Mouse (Mus musculus) thymus, postnatal 14 days (tissue): ENCODE results near the gene Lin9.
"Not testable (repeated sequence)": the region's sequence is repeated elsewhere in the genome, so short reads cannot be mapped to it uniquely, and the experiment has no call there.

Source experiments
- DNase-seq: peaks from one replicate; pipeline ENCODE4 v3.0.0; 2021

Lin9 gene

DNA sequence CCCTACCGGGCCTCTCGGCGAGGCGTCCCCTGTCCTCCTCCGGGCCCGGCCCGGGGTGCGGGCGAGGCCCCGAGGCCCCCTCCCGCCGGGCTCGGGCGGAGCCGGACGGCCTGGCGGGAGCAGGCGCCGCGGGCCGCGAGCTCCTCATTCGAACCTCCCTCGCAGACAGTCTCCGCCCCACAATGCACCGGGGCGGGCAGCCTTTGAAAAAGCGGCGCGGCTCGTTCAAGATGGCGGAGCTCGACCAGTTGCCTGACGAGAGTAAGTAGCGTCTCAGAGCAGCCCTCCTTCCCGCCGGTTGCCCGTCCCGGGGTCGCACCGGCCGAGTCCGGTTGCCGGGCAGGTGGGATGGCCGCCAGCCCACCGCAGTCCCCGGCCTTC lies at the start of gene Lin9:
TSS of gene Lin9 (plus strand) at position 14 of the 381 bp plus-strand sequence.
- peak; percentile 95 for DNase-seq

DNA sequence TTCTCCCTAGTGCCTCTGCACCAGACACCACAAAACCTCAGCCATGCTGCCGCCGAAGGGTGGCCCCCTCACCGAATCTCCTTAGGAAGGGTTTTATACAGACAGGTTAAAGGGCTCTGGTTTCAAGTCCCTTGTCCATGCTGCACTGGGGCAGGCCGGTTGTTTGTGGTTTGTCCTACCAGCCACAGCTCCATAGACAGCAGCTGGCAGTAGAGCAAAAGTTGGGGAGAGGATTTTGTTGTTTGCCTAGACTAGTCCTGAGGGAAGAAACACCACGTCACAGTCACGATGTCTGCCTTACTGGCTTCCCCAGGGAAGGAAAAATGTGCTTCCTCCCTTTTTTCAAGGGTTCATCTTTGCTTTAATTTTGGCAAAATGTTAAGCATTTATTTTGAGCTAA lies 40.4 kb upstream of the Lin9 start:
- DNase-seq, result no peak

DNA sequence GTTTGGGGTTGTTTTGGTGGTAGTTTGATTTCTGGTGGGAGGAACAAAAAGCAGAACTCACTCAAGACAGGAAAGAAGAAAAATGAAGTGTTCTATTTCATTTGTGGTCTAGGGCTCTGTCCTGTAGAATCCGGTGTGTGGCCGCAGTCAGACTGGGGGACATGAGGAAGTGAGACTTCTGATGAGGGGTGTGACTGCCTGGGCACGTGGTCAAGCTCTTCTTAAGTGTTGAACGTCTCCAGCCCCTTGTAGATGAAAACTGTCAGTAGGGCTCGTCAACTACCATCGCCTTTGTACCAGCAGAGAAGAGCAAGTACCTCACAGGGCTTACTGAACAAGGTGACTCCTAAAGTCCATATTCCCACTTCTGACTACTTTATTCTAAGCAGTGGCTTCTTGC lies 39.1 kb upstream of the Lin9 start:
- no peak for DNase-seq

DNA sequence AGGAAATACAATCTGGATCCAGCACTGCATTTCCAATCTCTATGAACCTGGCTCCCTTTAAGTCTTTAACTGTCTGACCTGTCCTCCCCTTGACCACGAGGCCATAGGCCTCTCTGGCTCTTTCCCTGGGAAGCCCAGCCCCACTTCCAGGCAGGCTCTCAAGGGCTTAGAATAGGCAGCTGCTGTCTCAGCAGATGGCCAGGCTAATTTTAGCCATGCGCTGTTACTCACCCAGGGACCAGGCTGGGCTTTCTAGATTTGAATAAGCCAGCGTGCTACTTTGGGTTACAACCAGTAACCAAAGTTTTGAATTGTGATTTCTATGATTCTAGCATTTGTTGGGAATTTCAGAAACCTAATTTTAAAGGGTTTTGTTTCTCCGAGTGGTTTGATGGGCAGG lies 36.4 kb upstream of the Lin9 start:
- DNase-seq, result no peak

DNA sequence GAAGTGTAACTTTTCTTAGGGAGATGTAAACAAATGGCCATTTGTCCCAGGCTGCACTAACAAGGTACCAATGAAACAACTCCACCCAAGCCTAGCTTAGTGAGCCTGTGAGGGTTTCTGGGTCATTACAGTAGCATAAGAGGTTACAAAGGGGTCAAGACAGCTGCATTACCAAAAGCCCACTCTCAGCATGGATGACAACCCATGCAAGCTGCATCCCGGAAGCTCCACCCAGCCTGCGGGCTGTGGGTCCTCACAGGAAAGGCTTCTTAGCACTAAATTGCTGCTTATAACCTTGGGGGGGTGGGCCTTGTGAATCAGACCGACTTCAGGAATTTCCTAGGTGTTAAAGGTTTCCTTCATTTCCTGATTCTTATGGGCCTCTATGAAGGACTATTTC lies 34.8 kb upstream of the Lin9 start:
- peak; percentile 28 for DNase-seq

DNA sequence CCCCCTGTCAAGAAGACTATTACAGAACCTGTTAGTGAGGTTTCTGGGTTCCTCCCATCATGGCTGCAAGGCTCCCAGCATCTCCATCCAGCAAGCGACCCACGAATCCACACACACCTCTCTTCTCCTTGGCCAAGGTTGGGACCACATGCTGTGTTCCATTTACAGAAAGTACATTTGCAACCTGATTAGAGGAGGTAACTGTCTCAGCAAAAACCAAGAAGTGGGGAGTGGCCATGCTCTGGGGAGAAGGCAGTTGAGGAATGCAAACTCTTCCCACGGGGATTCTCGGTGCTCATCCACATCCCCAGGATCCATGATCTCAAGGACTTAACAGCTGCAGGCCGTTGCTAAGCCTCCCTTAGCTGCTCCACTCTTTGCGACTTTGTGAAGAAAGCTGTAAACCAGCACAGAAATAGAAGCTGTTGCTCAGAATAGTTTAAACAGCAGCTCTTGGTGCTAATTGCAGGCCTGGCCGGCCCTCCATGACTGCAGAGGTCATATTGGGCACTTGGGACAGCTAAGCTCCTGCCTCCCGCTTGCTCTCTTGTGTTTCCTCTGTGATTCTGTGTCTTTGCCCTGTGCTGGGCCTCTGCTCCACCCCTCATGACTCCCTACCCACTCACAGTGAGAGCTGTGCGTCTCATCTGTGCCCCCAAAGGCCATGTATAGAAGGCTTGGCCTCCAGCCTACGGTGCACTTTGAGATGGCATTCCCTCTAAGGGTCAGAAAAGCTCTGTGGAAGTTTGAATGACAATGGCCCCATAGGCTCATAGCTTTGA lies 34.0 kb upstream of the Lin9 start:
- no peak for DNase-seq

DNA sequence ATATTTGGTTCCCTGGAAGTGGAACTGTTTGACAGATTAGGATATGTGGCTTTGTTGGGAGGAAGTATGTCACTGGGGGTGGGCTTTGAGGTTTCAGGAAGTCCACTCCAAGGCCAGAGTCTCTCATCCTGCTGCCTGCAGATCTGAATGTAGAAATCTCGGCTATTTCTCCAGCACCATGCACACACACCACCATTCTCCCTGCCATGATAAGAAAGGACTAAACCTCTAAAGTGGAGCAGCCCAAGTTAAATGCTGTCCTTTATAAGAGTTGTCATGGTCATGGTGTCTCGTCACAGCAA lies 33.4 kb upstream of the Lin9 start:
- DNase-seq, result no peak

DNA sequence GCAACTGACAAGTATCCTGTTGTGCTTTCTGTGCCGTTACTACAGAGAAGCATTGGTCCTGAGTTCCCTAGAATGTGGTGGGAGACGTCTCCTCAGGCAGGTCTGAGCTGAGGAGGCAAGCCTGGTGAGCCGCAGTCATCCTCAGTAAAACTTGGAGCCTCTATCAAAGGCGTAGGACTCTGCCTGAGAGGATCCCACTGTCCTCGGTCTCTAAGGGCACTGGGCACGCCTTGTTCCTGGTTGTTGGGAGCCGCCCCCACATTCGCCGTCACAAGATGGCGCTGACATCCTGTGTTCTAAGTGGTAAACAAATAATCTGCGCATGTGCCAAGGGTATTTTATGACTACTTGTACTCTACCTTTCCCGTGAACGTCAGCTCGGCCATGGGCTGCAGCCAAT lies 29.1 kb upstream of the Lin9 start:
- not testable (repeated sequence) for DNase-seq

DNA sequence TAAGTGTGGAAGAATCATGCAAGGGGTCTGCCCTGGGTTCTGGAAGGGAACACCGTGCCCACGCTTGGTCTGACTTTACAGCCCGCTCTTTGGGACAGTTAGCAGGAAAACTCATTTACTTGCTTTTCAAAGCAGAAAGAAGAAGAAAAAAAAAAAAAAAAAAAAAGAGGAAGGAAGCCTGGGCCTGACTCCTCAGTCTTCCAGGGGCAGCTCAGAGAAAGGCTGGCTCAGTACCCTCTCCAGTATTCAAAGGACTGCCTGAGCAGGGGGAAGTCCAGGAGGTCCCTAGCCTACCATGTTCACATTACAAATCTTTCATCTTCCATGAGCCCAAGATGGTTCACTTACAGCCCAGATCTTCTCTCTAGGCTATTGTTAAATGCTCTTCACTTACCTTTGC lies 24.2 kb upstream of the Lin9 start:
- DNase-seq, result no peak

DNA sequence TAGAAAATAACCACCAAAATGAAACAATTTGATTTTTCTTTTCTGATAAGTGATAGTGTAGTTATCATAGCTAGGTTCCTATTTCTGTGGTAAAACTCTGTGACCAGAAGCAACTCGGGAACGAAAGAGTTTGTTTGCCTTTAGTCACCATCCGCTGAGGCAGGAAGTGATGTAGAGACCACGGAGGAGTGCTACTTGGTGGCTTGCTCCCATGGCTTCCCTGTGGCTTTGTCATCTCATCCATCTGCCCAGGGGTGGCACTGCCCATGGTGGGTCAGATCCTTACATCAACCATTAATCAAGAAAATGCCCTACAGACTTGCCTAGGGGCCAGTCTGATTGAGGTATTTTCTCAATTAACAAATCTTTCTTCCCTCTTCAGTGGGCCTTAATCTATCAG lies 18.6 kb upstream of the Lin9 start:
- no peak for DNase-seq

DNA sequence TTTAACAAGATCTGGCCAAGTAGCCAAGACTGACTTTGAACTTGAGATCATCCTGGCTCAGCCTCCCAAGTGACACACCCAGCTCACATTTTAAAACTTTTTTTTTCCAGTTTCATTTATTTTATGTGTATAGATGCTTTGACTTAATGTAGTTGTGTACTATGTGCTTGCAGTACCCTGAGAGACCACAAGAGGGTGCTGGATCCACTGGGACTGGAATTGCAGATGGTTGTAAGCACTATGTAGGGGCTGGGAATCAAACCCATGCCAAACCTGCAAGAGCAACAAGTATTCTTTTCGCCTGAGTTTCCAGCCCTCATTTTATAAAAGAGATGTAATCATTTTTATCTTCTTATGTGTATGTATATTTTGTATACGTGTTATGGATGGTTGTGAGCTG lies 17.0 kb upstream of the Lin9 start:
- peak; percentile 35 for DNase-seq

DNA sequence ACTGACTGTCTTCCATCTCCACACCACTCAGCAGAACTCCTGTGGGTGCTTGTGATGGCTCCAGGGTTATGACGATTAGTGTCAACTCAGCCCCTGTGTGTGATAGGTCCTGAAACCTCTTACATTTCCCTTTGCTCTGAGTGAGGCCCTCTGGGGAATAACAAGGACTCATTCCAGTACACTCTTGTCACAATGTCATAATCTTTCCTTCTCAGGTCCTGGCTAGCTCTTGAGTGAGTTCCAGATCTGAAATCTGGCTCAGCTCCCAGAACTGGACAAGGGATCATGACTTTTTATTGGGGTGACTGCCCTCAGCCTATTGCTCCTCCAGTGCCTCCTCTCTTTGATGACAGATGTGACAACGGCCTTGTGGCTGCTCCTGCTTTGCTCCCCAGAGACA lies 14.8 kb upstream of the Lin9 start:
- DNase-seq, result no peak

DNA sequence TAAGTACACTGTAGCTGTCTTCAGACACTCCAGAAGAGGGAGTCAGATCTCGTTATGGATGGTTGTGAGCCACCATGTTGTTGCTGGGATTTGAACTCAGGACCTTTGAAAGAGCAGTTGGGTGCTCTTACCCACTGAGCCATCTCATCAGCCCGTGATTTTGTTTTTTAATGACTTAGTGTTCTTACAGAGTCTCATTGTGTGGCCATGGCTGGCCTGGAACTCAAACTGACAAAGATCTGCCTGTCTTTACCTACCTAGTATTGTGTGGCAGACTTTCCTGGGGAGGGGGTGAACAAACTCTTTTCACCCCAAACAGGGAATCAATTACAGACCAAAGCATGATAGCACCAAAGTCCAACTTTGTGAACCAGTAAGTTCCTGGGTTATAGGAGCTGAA lies 3.2 kb upstream of the Lin9 start:
- not testable (repeated sequence) for DNase-seq

DNA sequence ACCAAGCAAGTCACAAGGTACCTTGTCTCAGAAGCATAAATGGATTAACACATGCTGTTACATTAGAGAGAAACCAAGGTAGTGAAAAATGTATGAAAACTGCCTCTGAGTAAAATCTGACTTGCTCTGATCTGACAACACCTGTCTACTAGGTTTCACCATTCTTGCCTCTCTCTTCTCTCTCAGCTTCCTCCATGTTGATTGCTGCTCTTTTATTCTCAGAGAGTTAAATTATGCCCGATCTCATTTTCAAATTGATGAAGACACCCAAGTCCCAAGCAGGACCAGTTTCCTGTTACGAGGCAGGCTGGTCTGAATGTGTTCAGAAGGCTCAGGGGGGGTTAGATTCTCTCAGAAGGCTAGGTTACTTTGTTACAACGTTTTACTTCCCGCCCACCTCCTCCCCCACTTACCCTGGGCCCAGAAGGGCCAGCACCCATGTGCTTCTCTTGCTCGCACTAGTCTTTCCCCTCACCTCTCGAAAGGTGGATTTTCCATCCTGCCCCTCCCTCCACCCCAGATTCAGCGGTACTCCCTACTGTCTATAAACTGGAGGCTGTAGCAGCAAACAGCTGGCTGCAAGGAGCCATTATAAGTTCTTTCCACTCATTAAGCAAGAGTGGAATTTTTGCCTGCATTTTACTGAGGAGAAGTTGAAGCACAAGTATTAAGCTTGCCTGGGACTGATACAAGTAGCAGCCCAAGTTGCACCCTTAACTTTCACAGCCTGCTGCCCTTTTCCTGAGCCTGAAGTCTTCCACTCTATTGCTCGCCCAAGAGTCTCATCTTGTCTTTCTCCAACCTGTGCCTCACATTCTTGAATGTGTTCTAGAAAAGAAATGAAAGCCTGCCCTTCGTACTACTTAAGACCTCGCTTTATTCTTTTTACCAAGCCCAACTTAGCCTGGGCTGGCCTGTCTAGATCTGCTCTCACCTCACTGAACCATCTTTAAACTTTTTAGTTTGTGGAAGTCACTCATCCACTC lies 1.2 kb upstream of the Lin9 start:
- DNase-seq, result peak; percentile 22

DNA sequence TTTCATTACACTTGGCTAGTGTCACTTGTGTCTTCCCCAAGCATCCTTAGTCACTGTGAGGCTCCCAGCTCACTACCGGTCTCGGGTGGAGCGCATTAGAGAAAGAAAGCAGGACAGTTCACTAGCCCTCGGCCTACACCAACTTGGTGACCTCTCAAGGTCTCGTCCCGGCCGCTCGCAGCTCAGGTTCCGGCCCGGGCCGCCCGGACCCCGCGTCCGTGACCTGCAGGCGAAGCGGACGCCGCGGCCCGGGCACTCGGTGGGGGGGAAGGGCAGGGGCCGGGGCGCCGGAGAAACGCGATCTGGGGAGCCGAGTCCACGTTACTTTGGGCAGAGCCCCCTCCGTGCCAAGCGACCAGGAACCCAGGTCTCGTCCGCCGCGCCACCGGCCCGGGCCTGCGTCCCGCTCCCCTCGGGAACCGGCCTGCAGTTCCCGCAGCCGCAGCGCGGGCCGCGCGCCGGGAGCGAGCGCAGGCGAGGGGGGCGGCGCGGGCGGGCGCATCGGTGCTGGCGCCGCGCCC lies 285 bp upstream of the Lin9 start:
- DNase-seq, result peak; percentile 57

DNA sequence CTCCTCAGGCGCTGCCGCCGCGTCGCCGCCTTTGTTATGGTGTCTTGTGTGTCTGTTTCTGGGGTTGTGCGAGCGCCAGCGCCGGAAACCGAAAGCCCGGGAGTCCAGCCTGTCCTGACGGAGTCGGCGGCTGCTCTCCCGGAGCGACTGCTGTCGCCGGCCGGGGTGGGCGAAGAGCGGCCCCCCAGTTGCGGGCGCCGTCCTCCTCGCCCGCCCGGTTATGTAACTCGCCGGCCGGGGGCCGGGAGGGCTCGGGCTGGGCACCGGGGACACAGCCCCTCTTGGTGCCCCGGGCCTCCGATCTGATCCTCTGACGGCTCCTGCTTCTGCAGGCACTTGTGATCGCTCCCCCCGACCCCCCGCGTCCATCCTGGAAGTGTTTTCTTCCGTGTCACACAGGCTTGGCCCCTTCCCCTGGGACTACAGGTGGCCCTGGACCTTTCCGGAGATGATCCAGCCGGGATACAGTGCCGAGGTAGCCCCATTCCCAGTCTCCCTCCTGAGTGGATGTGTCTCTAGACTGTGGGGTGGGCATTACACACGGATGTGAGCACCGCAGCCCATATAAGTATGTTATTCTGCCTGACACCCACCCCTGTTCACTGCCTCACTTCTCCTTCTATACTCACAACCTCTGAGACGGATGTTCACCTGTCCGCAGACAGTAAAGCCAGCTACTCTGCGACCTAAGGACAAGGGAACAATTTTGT lies 723 bp downstream of the Lin9 start:
- no peak for DNase-seq

DNA sequence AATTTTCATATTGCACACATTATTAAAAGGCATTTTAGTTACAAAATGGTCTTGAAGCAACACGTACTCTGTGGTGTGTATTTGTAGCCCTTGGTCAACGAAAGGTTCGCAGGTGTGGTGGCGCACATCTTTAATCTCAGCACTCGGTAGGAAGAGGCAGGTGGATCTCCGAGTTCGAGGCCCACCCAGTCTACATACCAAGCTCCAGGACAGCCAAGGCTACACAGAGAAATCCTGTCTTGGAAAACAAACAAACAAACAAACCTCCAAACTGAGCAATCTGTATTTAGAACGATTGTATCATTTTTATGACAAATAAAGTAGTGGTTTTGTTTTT lies 1.2 kb downstream of the Lin9 start:
- peak; percentile 22 for DNase-seq

DNA sequence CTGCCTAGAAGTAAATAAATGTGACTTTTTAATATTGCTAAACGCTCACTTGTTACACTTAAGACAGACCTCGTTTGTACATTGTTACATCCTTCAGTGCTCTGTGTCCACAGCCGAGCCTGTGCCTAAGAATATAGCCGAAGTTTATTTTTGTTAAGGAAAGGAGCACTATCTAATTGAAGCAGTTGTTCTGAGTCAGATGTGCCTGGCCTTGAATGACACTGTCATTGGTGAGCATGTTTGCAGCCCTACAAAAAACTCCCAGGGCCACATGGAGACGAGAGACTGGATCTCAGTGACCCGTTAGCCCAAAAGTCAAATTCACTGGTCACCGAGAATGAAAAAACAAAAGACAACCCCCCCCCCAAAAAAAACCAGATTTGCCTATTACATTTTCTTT lies 50.3 kb downstream of the Lin9 start:
- DNase-seq, result no peak

DNA sequence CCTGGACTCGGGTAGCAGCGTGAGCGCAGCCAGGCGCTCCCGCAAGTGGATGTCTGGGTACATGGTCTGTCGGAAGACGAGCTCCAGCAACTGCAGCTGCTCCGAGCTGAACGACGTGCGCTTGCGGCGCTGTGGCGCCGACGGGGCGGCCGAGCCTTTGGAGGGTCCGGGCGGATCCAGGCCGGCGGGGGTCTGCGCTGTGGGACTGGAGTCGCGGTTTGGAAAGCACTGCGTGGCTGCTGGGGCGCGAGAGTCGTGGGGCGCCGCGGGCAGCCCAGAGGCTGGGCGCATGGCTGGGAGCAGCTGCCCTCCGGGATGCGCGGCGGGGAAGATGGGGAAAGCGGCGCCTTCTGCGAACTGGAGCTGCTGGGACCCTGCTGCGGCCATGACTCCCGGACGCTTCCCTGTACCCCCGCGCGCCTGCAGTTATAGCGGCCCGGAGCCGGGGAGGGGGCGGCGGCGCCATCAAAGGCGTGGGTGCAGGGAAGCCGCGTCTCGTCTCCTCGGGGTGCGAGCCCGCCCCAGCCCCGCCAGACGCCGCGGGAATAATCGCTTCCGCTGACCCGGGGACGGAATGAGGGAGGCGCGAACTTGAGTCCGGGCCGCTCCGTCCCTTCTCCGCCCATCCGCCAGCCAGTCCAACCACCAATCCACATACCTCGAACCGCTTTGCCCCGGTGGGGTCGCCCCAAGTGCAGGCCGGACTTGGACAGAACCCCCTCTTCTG lies 55.8 kb downstream of the Lin9 start, which contains the start of gene Mixl1:
TSS of gene Mixl1 (minus strand) at position 409 of the 727 bp plus-strand sequence.
- peak; percentile 63 for DNase-seq

DNA sequence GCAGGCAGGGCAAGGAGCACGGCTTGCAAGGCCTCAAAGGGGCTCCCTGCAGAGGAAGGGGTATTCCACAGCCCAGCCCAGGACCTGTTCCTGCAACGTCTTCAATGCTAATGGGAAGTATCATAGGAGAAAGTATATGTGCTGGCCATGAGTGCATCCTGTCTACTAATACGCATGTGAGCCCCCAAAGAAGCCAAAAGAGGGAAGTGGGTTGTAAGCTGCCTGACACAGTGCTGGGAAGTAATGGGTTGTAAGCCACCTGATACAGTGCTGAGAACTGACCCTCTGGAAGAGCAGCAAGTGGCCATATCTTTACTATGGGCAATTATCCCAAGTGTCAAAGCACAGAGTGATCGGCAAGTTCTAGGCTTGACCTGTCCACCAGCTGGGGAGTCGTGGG lies 57.1 kb downstream of the Lin9 start:
- DNase-seq, result no peak

DNA sequence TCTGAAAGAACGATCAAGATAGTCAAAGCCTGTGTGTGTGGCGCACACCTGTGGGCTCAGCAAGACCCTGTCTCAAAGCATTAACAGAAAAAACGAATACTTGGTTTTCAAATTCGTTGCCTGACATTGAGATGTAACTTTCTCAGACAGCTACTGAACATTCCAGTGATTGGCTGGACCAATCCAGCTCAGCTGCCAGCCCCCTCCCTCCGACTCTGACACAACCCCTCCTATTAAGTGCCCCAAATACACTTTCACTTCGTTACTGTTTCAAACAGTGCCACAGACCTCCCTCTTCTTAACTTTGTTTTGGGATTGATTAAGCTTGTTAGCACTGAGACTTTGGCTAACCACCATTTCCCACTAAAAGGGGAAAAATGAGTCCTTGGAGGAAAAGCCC lies 62.5 kb downstream of the Lin9 start:
- peak; percentile 45 for DNase-seq

DNA sequence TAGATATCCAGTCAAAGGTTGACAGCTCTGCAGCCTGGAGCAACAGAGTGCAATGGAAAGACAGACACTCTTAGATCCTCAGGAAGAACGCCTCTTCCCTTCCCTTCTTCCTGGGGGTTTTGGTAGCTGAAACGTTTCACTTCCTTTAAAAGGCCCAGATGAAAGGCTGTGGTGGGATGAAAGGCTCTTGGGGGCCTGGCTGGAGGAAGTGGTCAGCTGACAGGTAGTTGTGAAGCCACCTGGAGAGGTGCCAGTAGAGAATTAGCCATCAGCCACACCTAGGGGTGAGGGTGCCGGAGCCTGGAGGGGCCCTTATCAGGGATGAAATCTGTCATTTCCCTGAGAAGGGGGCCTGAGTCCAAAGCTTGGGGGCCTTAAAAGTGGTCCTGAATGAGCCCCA lies 66.4 kb downstream of the Lin9 start:
- DNase-seq, result no peak

DNA sequence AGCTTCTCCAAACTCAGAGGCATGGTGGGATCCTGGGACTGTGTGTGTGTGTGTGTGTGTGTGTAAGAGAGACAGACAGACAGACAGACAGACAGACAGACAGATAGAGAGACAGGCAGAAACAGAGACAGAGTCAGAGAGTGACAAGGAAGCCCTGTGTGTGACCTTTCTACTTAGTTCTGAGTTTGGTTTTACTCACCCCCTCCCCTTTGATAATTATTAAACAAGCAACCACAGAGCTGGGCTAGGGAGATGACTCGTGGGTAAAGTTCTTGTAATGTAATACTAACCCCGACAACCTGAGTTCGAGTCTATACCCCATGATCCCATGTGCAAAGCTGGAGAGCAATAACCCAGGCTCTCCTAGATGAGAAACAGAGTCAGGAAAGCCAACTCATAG lies 66.9 kb downstream of the Lin9 start:
- no peak for DNase-seq
